ENCODE assay signal across 8 mouse cellular contexts in the genomic region with DNA sequence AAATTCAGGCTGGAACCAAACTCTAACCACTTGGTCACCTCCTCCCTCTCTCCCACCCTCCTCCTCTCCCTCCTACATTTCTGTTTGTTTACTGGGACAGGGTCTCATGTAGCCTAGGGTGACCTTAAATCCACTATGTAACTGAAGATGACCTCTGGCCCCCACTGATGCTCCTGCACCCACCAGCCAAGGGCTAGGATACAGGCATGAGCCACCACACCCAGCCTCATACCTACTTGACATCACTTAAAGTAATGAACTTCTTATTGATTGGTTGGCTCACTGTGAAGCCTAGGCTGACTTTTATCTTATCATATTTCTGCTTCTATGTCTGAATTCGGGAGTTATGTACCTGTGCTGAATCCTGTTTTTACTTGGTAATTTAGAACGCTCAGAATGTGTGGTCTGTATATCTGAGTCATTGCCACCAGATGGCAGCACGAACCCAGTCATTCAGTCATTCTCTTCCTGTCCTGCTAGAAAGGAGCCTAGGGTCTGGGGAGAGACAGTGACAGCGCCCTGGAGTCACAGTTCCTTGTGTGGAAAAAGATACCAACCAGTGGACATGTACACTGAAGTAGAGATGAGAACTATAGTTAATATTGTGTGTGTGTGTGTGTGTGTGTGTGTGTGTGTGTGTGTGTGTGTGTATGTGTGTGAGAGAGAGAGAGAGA. TPM values are rescaled to one million over a fixed set of nuclear protein-coding genes. Genes with fewer than 3 reads are reported as not detected.
A peak's percentile ranks its signal among the peaks of the same experiment; 100 is the strongest.
DNase-seq lines count a peak whose midpoint lies in the region; ATAC-seq and TF ChIP-seq lines count a peak whose summit lies in the region.

No protein-coding gene starts in this region.

- no peaks in the 10 kb centered on the region for H3K4me1 ChIP-seq in ES-E14 (ENCODE audit: control insufficient read depth in 2 of 2, insufficient read depth in 2 of 2, low read length in 2 of 2, poor library complexity in 1 of 2)
- H3K4me1 ChIP-seq in embryonic fibroblast, embryonic 13.5 days (ENCODE audit: control insufficient read depth, insufficient read depth, low read length): no peaks in the 10 kb centered on the region
- peaks cover 4% of the 10 kb centered on the region; the same call in 1 of the 2 replicates for H3K4me1 ChIP-seq in heart, embryonic 16.5 days (ENCODE audit: control insufficient read depth, insufficient read depth, low read length)
- H3K4me1 ChIP-seq in lung, embryonic 14.5 days (ENCODE audit: insufficient read depth): peaks cover 2% of the 10 kb centered on the region; the same call in 1 of the 2 replicates

- no peak for TF ChIP-seq POLR2A in embryonic fibroblast, embryonic 13.5 days (IDR thresholded peaks at IDR 0.05; ENCODE audit: low read depth, low read length)

- peak; percentile 54 for DNase-seq in ES-E14 (ENCODE audit: low read depth, low spot score)
- peak; percentile 81 for DNase-seq in adrenal gland, postnatal 14 days
- peak; percentile 73 to 87 for DNase-seq in kidney, postnatal 25 days
- peak; percentile 92 for DNase-seq in lung, embryonic 14.5 days
- DNase-seq in retina, embryonic 14.5 days (ENCODE audit: low spot score): peak; percentile 88

- in situ Hi-C loops in ES-E14 (cut with MboI; ENCODE audit: low sequenced_read_pairs in 2 of 2, unreplicated experiment in 2 of 2): loop anchor here (5.0 to 10.0 kb wide), 2 partner anchors 200 to 208 kb away; no protein-coding TSS in a partner anchor

- ATAC-seq in heart, embryonic 16.5 days (replicated peaks; ENCODE audit: extremely low read depth, insufficient read depth, low FRiP score): peak; percentile 76
- peak; percentile 58 for ATAC-seq in lung, embryonic 14.5 days (ENCODE audit: insufficient read depth)
- ATAC-seq in erythroid progenitor cell, adult 5-6 weeks (replicated peaks; ENCODE audit: low FRiP score, poor library complexity, severe bottlenecking): no peak

- no peak overlapping the region for H3K27ac ChIP-seq in ES-E14 (ENCODE audit: insufficient read depth, low read depth, low read length, poor library complexity, severe bottlenecking)
- H3K27ac ChIP-seq in embryonic fibroblast, embryonic 13.5 days (ENCODE audit: insufficient read depth, low read length): no peak overlapping the region
- H3K27ac ChIP-seq in heart, embryonic 16.5 days (ENCODE audit: low read length): no peak overlapping the region
- no peak overlapping the region for H3K27ac ChIP-seq in lung, embryonic 14.5 days (ENCODE audit: low read depth)

- WGBS in heart, embryonic 16.5 days: 4% methylated on average over 4 of the region's 4 CpGs
- 5% methylated on average over 4 of the region's 4 CpGs for WGBS in lung, embryonic 14.5 days

- H3K4me2 ChIP-seq in heart, embryonic 16.5 days (ENCODE audit: low read depth, low read length): no peak overlapping the region
- no peak overlapping the region for H3K4me2 ChIP-seq in lung, embryonic 14.5 days

- TF ChIP-seq CTCF in embryonic fibroblast, embryonic 13.5 days (IDR thresholded peaks at IDR 0.05; ENCODE audit: borderline replicate concordance, insufficient read depth, low read length): peak; percentile 40; the same call in 1 of the 2 replicates
- peak; percentile 90 for TF ChIP-seq CTCF in lung, embryonic 14.5 days (IDR thresholded peaks at IDR 0.05; ENCODE audit: low read depth)

- H3K27me3 ChIP-seq in heart, embryonic 16.5 days (ENCODE audit: control insufficient read depth, insufficient read depth, low read length): no peaks in the 10 kb centered on the region
- H3K27me3 ChIP-seq in lung, embryonic 14.5 days (ENCODE audit: insufficient read depth, low read length): no peaks in the 10 kb centered on the region

- H3K4me3 ChIP-seq in ES-E14 (ENCODE audit: insufficient read depth in 1 of 2, low read depth in 1 of 2, low read length in 2 of 2, poor library complexity in 1 of 2, severe bottlenecking in 1 of 2): no peak overlapping the region
- no peak overlapping the region for H3K4me3 ChIP-seq in embryonic fibroblast, embryonic 13.5 days (ENCODE audit: insufficient read depth, low read length)
- no peak overlapping the region for H3K4me3 ChIP-seq in heart, embryonic 16.5 days (ENCODE audit: low read length)
- no peak overlapping the region for H3K4me3 ChIP-seq in lung, embryonic 14.5 days (ENCODE audit: low read depth, low read length)

- H3K9ac ChIP-seq in ES-E14 (ENCODE audit: insufficient read depth, low read depth, low read length, poor library complexity, severe bottlenecking): no peak overlapping the region
- H3K9ac ChIP-seq in heart, embryonic 16.5 days (ENCODE audit: low read length): no peak overlapping the region
- H3K9ac ChIP-seq in lung, embryonic 14.5 days: no peak overlapping the region

- no peaks in the 10 kb centered on the region for H3K36me3 ChIP-seq in ES-E14 (ENCODE audit: control insufficient read depth, insufficient read depth, low read length, poor library complexity, severe bottlenecking)
- H3K36me3 ChIP-seq in heart, embryonic 16.5 days (ENCODE audit: control insufficient read depth, insufficient read depth): no peaks in the 10 kb centered on the region
- no peaks in the 10 kb centered on the region for H3K36me3 ChIP-seq in lung, embryonic 14.5 days (ENCODE audit: insufficient read depth)

- H3K9me3 ChIP-seq in ES-E14 (ENCODE audit: control insufficient read depth, insufficient read depth, low read depth, low read length): no peaks in the 10 kb centered on the region
- no peaks in the 10 kb centered on the region for H3K9me3 ChIP-seq in heart, embryonic 16.5 days (replicated peaks; ENCODE audit: control insufficient read depth, low read length)
- no peaks in the 10 kb centered on the region for H3K9me3 ChIP-seq in lung, embryonic 14.5 days (ENCODE audit: low read depth, low read length)

TF ChIP-seq in ES-E14, 5 proteins besides CTCF, POLR2A, EP300 and RAD21:
- no peak for TF ChIP-seq HCFC1 (IDR thresholded peaks at IDR 0.05; ENCODE audit: borderline replicate concordance, insufficient read depth, low read length)
- TF ChIP-seq ZC3H11A (IDR thresholded peaks at IDR 0.05; ENCODE audit: borderline replicate concordance, low read depth, low read length): peak; percentile 99

RNA-seq across cellular contexts. Expression of a gene that starts 17.0 kb away (rescaled TPM):
- 139 and 178 TPM in 2 replicates for total RNA-seq in ES-E14 (2012; rRNA removed)
- 446 and 476 TPM in 2 replicates for total RNA-seq in adrenal gland, postnatal 14 days (2021)
- polyA plus RNA-seq in embryonic fibroblast, embryonic 13.5 days (2011; ENCODE audit: insufficient read length, low read depth, missing spikeins): 77.4 and 79.9 TPM in 2 replicates
- polyA plus RNA-seq in heart, embryonic 16.5 days (2015; fragmentation: Nextera tagmentation; extraction: Ambion mirVana): 1,732 and 1,779 TPM in 2 replicates
- polyA plus RNA-seq in lung, embryonic 14.5 days (2014; fragmentation: Nextera tagmentation; extraction: Ambion mirVana): 215 and 230 TPM in 2 replicates
- total RNA-seq in erythroid progenitor cell, adult 5-6 weeks (2015; ENCODE audit: low replicate concordance): 10.1 TPM in 1 of 2 replicates, not detected in the other
- 3.7 TPM in 1 of 2 replicates, not detected in the other for total RNA-seq in erythroid progenitor cell, adult 5-6 weeks (2017; ENCODE audit: low replicate concordance)

RNA-seq across cellular contexts. Expression of a gene that starts 46.6 kb away (rescaled TPM):
- total RNA-seq in ES-E14 (2012; rRNA removed): 0.26 and 0.58 TPM in 2 replicates
- 20.5 and 24.1 TPM in 2 replicates for total RNA-seq in adrenal gland, postnatal 14 days (2021)
- 0.32 and 1.7 TPM in 2 replicates for polyA plus RNA-seq in embryonic fibroblast, embryonic 13.5 days (2011; ENCODE audit: insufficient read length, low read depth, missing spikeins)
- polyA plus RNA-seq in heart, embryonic 16.5 days (2015; fragmentation: Nextera tagmentation; extraction: Ambion mirVana): 18.7 and 20.9 TPM in 2 replicates
- 13.6 and 16.3 TPM in 2 replicates for polyA plus RNA-seq in lung, embryonic 14.5 days (2014; fragmentation: Nextera tagmentation; extraction: Ambion mirVana)
- not detected in 2 replicates for total RNA-seq in erythroid progenitor cell, adult 5-6 weeks (2015; ENCODE audit: low replicate concordance)
- not detected in 2 replicates for total RNA-seq in erythroid progenitor cell, adult 5-6 weeks (2017; ENCODE audit: low replicate concordance)

RNA-seq across cellular contexts. Expression of a gene that starts 51.9 kb away (rescaled TPM):
- total RNA-seq in ES-E14 (2012; rRNA removed): not detected in 2 replicates
- 4.3 and 15.7 TPM in 2 replicates for total RNA-seq in adrenal gland, postnatal 14 days (2021)
- polyA plus RNA-seq in embryonic fibroblast, embryonic 13.5 days (2011; ENCODE audit: insufficient read length, low read depth, missing spikeins): not detected in 2 replicates
- polyA plus RNA-seq in heart, embryonic 16.5 days (2015; fragmentation: Nextera tagmentation; extraction: Ambion mirVana): 0.11 TPM in 1 of 2 replicates, not detected in the other
- polyA plus RNA-seq in lung, embryonic 14.5 days (2014; fragmentation: Nextera tagmentation; extraction: Ambion mirVana): not detected in 2 replicates
- total RNA-seq in erythroid progenitor cell, adult 5-6 weeks (2015; ENCODE audit: low replicate concordance): not detected in 2 replicates
- not detected in 2 replicates for total RNA-seq in erythroid progenitor cell, adult 5-6 weeks (2017; ENCODE audit: low replicate concordance)

Comparison
In these comparisons a context has a peak if more than half of its experiments do, and no peak if none do; other contexts are left out.
1. RNA of a gene that starts 17.0 kb away (total RNA-seq): 446 to 476 TPM in adrenal gland, postnatal 14 days and 139 to 178 TPM in ES-E14; 3.7 to 10.1 TPM in erythroid progenitor cell, adult 5-6 weeks; every median in the first group is over 10 times any median in the second.
2. RNA of a gene that starts 46.6 kb away (total RNA-seq): 20.5 to 24.1 TPM in adrenal gland, postnatal 14 days; 0.26 to 0.58 TPM in ES-E14 and not detected in erythroid progenitor cell, adult 5-6 weeks; every median in the first group is over 10 times any median in the second.
3. Peak in every context shown above with its lines, with median percentiles within 50 percentile points of each other: DNase-seq.